Mouse (Mus musculus) heart, postnatal 14 days (tissue): ENCODE measurements at regions not wholly inside any gene's neighbourhood (a gene's known extent, or its start where the extent isn't known, plus 50 kb on each side); places are given as distances from the start of the nearest gene placed in this dataset.

ENCODE experiments used
- DNase-seq, 2 experiments: peaks; one replicate each; pipeline ENCODE4 v3.0.0; 2021 to 2022
- intact Hi-C: fragments of 180-260 bp; cut with DNase I; formaldehyde crosslinking; loops from one replicate; pipeline ENCODE4 v1.15.1; 2025

DNA sequence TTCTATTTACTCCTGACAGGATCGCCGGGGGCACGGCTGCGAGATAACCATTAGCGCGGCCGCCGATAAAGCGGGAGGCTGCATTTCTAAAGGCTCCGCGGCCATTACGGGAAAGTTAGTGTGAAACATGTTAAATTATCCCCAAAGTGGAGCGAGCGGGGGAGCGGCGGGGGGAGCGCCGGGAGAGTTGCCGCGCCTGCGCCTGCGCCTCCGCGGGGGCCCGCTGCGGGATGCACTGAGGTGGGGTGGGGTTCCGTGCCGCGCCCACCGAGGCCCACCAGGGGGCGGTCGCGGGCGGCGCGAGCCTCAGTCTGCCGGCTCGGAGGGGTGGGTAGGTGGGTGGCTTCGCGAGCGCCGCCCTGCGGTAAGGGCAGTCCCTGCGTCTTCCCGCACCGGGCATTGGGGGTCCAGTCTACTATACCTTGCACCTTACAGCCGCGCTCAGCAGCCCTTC, 71.8 kb upstream of the Pax2 start:
- intact Hi-C loops, result no loop called here
- peak; percentile 31 to 34 for DNase-seq

DNA sequence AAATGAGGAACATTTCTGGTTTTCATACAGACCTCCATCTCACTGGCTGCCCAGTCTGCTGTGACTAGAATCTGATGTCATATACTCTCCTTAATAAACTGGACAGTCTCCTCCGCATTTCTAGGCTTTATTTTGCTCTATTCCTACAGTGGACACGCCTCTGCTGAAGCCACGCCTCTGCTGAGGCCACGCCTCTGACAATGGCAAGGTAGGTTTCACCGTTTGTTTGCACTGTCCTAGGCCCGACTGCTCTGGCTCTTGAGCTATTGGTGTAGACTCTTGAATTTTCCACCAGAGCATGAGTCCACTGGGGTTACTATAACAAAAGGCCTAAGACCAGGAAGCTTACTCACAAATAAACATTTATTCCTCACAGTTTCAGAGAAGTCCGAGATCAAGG, 69.8 kb upstream of the Pax2 start:
- no peak for DNase-seq
- intact Hi-C loops, result no loop called here

DNA sequence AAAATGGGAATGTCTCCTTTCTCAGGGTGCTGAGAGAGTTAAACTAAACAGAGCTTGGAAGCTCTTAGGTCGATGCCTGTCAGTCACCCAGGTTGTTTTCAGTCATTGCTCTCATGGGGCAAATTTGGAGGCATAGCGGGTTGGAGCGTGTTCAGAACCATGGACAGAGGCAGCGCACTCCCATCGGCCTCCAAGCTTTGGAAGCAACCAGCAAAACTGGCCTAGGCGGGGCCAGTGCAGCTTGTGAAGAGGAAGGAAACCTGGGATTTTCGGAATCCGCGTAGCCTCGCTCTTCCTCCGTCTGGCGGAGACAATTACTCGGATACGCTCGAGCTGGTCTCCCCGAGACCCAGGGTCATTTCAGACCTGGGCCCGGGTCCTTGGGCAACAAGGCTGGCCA, 63.4 kb upstream of the Pax2 start:
- DNase-seq, result peak; percentile 76 to 80
- intact Hi-C loops, result loop anchor here (5.0 kb wide), 1 partner anchor 60 kb away; no protein-coding TSS in a partner anchor

DNA sequence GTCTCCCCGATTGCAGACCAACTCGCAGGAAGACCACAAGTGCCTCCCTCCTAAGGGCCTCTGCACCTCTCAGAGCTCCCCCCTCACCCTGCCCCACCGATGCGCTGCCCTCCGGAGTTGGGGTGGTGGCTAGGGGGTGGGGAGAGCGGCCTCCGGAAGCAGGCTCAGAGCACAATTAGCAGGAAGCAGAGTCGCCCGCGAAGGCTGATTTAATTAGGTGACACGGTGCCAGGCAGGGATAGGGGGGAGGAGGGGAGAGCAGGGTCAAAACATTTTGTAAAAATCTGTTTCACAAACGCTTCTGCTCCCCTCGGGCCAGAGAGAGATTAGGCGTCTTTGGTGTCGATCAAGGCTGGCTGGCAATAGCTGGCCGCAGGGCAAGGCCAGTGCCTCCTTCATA, 63.0 kb upstream of the Pax2 start:
- intact Hi-C loops, result loop anchor here (5.0 kb wide), 1 partner anchor 59 kb away; no protein-coding TSS in a partner anchor
- no peak for DNase-seq

DNA sequence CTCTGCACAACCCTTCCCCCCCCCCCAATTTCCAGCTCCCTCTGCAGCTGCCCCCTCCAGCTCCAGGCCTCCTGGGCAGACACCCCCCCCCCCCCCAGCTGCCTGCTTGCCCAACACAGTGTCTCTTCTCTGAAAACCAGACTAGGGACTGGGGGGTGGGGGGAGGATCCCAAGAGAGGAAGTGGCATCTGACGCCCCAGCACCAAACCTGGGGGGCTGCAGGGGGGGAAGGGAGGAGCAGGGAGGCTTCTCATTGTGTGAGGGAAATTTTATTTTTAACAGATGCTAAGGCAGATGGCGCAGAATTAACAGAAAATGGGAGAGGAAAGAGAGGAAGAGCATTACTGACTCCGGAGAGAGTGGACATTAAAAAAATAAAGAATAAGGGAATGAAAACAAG, 60.5 kb upstream of the Pax2 start:
- no peak for DNase-seq
- intact Hi-C loops, result no loop called here

DNA sequence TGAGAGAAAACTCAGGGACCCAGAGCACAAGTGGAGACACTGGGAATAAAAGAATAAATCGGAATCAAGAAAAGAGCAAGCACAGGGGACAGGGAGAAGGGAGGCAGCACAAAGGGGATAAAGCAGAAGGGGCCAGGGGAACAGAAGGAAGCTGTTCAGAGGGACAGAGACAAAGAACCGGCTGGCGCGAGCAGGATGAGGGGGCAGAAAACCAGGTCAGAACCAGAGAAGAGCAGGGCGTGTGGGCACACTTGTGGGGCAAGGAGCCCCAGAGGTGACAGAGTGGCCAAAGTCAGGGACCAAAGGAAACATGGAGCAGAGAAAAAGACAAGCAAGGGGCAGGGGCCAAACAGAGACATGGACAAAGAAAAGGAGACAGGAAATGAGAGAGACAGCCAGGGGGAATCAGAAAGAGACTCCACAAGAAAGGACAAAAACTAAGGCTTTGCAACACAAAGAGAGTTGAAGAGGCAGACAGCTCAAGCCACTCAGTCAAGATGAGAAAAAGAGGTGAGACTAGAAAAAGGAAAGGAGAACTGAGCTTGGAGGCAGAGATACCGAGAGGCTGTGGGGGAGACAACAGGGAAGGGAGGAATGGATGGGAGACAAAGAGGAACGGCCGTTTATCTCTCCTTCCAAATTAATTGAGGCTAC, 59.7 kb upstream of the Pax2 start:
- DNase-seq, result no peak
- intact Hi-C loops, result no loop called here

DNA sequence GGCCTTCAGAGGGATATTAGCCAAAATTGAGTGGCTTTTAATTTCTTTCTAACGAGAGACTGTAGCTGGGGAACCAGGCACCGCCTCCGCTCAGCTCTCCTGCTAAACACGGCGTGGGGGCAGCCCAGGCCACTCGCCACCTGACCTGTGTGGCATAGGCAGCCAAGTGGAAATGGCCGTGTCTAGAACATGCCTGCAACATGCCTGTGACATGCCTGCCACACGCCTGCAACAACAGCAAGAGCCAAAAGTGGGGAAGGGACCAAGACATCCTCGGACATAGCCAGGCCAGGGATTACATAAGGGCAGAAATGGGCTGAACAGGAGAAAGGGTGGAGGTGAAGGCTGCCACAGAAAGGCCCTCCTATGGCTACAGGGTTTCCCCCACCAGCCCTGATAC, 59.1 kb upstream of the Pax2 start:
- intact Hi-C loops, result no loop called here
- DNase-seq, result no peak

DNA sequence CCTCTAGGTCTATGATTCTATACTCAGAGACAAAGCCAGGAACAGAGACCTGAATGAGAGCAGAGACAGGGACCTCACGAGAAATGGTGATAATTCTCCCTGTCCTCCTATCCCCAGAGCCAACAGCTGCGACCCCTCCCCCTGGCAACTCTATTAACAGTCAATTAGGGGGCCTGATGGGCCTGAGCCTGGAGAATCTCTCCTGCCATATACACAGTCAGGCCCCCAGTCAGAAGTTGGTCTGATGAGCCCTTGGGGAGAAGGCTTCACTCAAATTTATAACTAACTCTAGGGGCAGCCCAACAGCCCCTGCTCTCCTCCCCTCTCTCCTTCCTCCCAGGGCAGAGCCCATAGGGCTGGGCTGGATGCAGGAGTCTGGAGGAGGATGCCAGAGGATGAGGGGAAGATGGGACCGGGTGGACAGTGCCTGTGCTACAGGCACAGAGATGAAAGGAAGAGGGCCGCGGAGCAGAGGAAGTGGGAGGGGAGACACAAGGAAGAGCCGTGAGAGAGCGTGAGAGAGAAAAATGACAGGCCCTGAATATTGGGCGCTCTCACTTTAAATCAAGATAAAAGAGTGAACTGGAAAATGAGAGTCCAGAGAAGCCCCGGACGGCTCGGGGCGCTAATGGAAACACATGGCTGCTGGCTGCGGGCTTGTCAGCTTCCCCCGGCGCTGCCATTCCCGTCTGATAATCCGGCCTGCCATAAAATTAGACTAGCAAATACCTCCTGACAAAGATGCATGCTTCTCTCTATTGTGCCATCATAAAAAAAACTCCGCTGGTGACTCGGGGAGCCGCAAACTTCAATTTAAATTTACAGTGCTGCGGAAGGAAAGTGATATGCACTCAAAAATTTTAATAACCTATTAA, 57.2 kb upstream of the Pax2 start:
- intact Hi-C loops, result no loop called here
- no peak for DNase-seq
